Mouse (Mus musculus) G1E-ER4 (cell line): ENCODE measurements around the gene Dop1b. TPM values are rescaled to one million over a fixed set of nuclear protein-coding genes. Genes with fewer than 3 reads are reported as not detected.

Experiments
- GATA1 ChIP-seq: IDR thresholded peaks from one replicate; pipeline ENCODE4 v1.8.0; 2012; ENCODE audit warnings: low read length, inconsistent platforms
- polyA plus RNA-seq: library from polyadenylated mRNA; stranded (reverse); fragments of >175 nt; gene quantifications from 2 replicates; pipeline ENCODE4 v1.2.3, GENCODE M21; 2012

Gene Dop1b
- polyA plus RNA-seq, 1 experiment, result 0.59 TPM

GRCm38 (mm10) chr16:93826909-93827308 is 115.2 kb downstream of the Dop1b start:
- TF ChIP-seq GATA1, result no peak

GRCm38 (mm10) chr16:93829526-93829925 is 117.8 kb downstream of the Dop1b start:
- no peak for TF ChIP-seq GATA1

GRCm38 (mm10) chr16:93830071-93830470 is 118.4 kb downstream of the Dop1b start:
- no peak for TF ChIP-seq GATA1

GRCm38 (mm10) chr16:93830916-93831315 is 119.2 kb downstream of the Dop1b start:
- no peak for TF ChIP-seq GATA1

- TF ChIP-seq GATA1, result no peak
Observed at GRCm38 (mm10) chr16:93831627-93832395, 120.1 kb downstream of the Dop1b start, which contains the start of gene Morc3. Gene Morc3, plus strand, starts transcription at chr16:93832121.

- no peak for TF ChIP-seq GATA1
Observed at GRCm38 (mm10) chr16:93832451-93833276, 121.0 kb downstream of the Dop1b start.

GRCm38 (mm10) chr16:93833551-93833950 is 121.8 kb downstream of the Dop1b start:
- no peak for TF ChIP-seq GATA1

GRCm38 (mm10) chr16:93834076-93834475 is 122.4 kb downstream of the Dop1b start:
- no peak for TF ChIP-seq GATA1

GRCm38 (mm10) chr16:93839049-93839448 is 127.3 kb downstream of the Dop1b start:
- no peak for TF ChIP-seq GATA1

- no peak for TF ChIP-seq GATA1
Observed at GRCm38 (mm10) chr16:93850527-93850926, 138.8 kb downstream of the Dop1b start.

- no peak for TF ChIP-seq GATA1
Observed at GRCm38 (mm10) chr16:93859967-93860366, 148.3 kb downstream of the Dop1b start.

Other genes with a start within 250 kb of the Dop1b start
- gene Setd4, start 107.8 kb upstream of the Dop1b start, polyA plus RNA-seq, result 1.7 and 2.3 TPM in 2 replicates
- 75.8 and 94.1 TPM in 2 replicates for gene Cbr1, start 106.1 kb upstream of the Dop1b start, polyA plus RNA-seq
- gene Gm5678, start 83.8 kb upstream of the Dop1b start, polyA plus RNA-seq, result not detected in 2 replicates
- gene Cbr3, start 28.7 kb upstream of the Dop1b start, polyA plus RNA-seq, result not detected in 2 replicates
- gene Morc3, start 120.2 kb downstream of the Dop1b start, polyA plus RNA-seq, result 10.7 and 12.2 TPM in 2 replicates
- 60.0 and 77.7 TPM in 2 replicates for gene Chaf1b, start 172.0 kb downstream of the Dop1b start, polyA plus RNA-seq